Mouse (Mus musculus) G1E (cell line): ENCODE results near the gene Tango6.

Experiments
- CTCF ChIP-seq: IDR thresholded peaks from 2 replicates; pipeline ENCODE4 v1.5.1; 2012; ENCODE audit warnings: low read depth, low read length, inconsistent platforms, mixed read lengths
- GATA2 ChIP-seq: IDR thresholded peaks from 2 replicates; pipeline ENCODE4 v1.6.1; 2012; ENCODE audit warnings: low read depth, low read length, inconsistent platforms, borderline replicate concordance

GRCm38 (mm10) chr8:106855242-106855562, 172.3 kb downstream of the Tango6 start:
- TF ChIP-seq GATA2 (no peak), CTCF (no peak)
